Mouse (Mus musculus) lung, adult 18-20 months (tissue): ENCODE measurements around the gene Nrbp1.

ENCODE experiments used
- DNase-seq, 2 experiments: peaks; one replicate each; pipeline ENCODE4 v3.0.0; 2022; ENCODE audit warnings: mixed read lengths in 2 of 2

The Nrbp1 gene

GRCm38 (mm10) chr5:31273018-31273417, 32.4 kb downstream of the Nrbp1 start:
- no peak for DNase-seq

GRCm38 (mm10) chr5:31279245-31279988, 38.8 kb downstream of the Nrbp1 start:
- DNase-seq = no peak

GRCm38 (mm10) chr5:31288225-31288624, 47.6 kb downstream of the Nrbp1 start:
- no peak for DNase-seq

GRCm38 (mm10) chr5:31288655-31289054, 48.0 kb downstream of the Nrbp1 start:
- DNase-seq = no peak

- no peak for DNase-seq
Measured at GRCm38 (mm10) chr5:31289626-31290230, 49.1 kb downstream of the Nrbp1 start.

- DNase-seq = peak; percentile 98 to 99
Measured at GRCm38 (mm10) chr5:31290521-31291360, 50.1 kb downstream of the Nrbp1 start, which contains the start of gene Ift172. Gene Ift172, minus strand, starts transcription at chr5:31291116.

- DNase-seq = no peak
Measured at GRCm38 (mm10) chr5:31291361-31291688, 50.7 kb downstream of the Nrbp1 start.

- DNase-seq = no peak
Measured at GRCm38 (mm10) chr5:31294964-31295605, 54.4 kb downstream of the Nrbp1 start.

GRCm38 (mm10) chr5:31295606-31296141, 55.0 kb downstream of the Nrbp1 start, which contains the start of gene Fndc4:
Gene Fndc4, minus strand, starts transcription at chr5:31296080.
- DNase-seq = peak in 1 of 2 experiments; percentile 11

GRCm38 (mm10) chr5:31297047-31297757, 56.5 kb downstream of the Nrbp1 start, which contains the start of gene Gckr:
Gene Gckr, plus strand, starts transcription at chr5:31297443.
- no peak for DNase-seq

GRCm38 (mm10) chr5:31297981-31298380, 57.3 kb downstream of the Nrbp1 start:
- DNase-seq = no peak

- no peak for DNase-seq
Measured at GRCm38 (mm10) chr5:31298486-31298885, 57.8 kb downstream of the Nrbp1 start.
